Mouse (Mus musculus): ENCODE data around the gene Cbx7.

Cbx7 gene

DNA sequence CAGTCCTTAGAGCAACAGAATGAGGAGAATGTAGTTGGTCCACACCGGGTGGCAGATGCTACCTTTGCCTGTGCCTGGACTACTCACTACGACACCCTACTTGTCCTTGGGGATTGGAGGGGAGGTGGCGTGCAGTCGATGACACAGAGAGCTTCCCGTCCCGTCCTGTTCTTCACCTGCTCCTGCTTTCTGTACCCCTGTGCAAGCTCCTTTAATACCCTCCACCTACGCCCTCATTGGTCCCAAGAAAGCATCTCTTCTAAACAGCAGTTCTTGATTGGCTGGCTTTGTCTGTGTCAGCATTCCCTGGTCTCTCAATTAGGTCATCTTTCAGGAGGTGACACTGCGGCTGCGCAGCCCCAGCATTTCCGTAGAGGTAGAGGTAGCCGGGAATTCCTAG, at the start of gene Cbx7:
TSS of gene Cbx7 (minus strand) at position 180 of the 400 bp plus-strand sequence.
- DNase-seq = no peak

DNA sequence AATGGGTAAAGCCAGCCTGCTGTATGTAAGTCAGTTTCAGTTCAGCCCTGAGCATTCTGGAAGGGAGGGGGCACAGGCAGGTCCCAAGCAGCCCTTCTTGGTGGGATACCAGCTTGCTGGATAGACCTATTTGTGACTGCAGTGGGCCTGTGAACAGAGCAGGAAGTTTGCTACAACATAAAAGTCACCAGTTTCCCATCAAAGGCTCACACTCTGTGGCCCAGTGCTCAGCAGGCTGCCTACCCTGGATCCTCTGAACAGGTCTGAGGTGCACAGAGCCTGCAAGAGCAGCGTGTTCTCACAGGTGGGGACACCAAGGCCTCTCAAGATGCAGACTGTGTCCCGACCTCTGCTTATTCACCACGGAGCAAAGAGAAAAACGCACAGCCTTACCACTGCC, 49.6 kb upstream of the Cbx7 start:
- no peak for DNase-seq

DNA sequence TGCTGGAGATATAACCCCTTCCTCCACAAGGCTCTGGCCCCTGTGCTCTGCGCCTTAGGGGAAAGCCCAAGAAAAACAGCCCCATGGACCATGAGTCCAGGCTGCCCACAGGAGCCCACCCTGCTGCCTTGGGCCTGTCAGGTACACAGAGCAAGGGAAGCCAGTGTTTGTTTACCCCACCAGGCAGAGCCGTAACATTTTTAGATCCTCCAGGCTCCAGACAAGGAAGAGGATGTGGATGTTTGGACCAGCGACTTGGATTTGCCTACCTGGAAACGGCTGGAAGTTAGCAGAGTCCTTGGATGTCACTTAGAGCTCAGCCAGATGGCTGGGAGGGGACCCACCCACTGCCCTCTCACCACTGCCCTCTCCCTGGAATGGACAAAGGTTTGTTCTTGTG, 48.7 kb upstream of the Cbx7 start:
- DNase-seq = no peak

DNA sequence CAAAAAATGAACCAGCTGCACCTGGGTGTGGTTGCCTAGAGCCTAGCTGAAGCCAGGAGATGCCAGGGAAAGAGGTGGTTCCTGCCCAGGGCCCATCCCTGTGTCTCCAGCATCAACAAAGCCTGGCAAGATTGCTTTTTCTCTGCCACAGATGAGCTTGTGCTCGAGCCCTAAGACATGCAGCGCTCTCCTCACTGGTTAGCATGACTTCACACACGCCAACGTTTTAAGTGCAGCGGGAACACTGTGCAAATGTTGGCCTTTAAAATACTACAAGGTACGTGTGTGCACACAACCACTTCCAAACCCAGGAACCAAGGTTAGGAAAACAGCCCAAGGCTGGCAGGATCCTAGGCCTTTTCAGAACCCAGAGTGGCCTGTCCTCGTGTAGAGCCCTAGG, 48.3 kb upstream of the Cbx7 start:
- DNase-seq = peak; percentile 46

DNA sequence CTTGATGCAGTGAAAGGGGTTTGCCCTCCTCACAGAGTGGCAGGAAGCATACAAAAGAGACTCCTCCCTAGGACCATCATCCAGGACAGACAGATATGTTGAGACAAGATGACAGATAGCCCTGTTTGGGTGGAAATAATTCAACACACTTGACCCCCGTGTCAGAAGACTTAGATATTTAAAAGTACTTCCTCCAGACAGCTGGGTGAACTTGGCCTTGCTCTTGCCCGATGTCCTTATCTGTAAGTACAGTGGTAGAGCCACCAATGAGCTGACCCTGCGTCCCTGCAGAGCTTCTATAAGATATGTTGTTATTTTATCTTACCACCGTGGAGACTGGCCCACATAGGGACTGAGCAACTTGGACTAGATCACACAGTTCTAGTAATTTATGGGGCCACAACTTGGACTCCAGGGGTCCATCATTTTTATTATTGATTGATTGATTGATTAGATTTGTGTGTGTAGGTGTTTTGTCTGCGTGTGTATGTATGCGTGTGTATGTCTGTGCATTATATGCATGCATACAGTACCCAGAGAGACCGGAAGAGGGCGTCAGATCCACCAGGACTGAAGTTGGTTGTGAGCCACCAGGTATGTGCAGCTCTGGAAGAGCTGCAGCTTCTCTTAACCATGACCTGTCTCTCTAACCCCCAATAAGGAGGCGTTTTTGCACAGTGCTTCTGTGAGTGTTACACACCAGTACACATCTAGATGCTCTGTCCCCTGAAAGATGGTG, 45.8 kb upstream of the Cbx7 start:
- no peak for DNase-seq

DNA sequence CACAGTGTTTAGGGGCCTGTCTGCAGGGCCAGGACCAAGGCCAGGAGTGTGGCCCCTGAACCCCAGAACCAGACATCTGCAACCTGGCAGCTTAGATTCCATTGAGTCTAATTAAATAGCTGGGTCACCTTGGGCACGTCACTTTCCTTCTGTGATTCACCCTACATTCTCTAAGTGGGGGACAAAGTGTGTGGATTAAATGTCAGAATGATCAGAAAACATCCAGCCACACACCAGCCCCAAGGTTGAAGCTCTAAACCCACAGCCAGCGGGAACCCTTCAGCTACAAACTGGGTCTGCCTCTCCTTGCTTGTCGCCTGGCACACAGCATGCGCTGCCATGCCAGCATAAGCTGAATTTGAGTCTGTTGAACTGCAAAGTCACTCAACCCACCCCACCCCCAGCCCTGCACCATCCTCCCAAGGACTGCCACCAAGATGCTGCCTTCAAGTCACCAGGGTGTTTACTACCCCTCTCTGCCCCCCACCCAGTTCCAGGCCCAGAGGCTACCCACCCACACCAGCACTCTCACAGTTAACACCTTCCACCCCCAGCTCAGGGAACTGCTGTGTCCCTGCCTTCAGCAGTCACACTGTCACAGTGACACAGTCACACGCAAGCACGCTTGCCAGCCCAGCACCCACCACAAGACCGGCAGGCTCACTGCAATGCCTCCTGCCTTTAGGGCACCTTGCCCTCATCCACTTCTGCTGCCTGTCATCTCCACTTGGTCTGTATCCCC, 44.5 kb upstream of the Cbx7 start:
- peak; percentile 65 for DNase-seq

DNA sequence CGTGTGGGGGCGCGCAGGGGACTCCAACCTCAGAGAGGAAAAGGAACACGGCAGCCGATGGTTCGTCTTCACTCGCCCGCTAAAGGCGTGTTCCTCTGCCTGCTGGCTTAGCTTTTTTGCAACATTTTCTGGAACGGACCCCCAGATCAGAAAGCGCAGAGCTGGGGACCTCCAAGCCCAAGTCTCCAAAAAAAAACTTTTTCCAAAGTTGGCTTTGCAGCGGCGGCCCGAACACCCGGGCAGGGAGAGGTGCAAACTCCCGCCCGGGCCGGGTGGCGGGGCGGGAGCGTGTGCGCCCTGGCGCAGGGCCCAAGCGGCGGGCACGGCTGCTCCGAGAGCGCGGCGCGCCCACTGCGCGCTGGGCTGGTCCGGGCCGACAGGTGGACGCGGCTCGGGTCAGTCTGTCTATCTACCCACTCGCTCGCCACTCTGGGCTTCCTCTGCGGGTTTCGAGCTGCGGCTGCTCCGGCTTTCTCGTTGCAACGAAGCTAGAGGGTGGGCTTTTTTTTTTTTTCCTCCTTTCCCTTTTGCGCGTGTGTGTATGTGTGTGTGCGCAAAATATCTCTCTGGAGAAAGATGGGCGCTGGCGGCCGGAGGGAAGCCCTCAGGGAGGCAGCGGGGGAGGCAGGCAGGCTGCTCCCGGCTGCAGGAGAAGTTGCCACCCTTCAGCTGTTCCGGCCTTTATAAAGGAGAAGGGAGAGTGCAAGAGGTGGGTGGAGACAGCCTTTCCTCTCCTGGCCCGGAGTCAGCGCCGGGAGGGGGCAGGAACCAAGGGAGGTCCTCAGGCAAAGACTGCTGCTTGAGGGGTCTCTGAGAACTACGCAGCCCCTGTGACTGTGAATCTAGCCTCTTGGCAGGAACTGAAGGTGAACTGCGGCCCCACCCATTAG, 43.6 kb upstream of the Cbx7 start, which contains the start of gene Pdgfb:
TSS of gene Pdgfb (minus strand) at position 657 of the 890 bp plus-strand sequence.
- peak; percentile 69 for DNase-seq

DNA sequence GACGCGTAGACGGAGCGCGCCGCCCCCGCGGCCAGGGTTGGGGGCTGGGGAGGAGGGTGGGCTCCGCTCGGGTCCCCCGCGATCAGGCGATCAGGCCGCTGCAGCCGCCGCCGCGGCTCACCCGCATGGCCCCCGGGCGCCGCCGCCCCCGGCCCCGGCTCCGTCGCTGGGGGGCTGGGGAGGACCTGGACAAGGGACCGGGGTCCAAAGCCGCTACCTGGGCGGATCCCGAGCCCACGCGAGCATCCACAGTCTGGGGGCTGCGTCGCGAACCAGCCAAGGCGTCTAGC, 43.1 kb upstream of the Cbx7 start:
- peak; percentile 51 for DNase-seq

DNA sequence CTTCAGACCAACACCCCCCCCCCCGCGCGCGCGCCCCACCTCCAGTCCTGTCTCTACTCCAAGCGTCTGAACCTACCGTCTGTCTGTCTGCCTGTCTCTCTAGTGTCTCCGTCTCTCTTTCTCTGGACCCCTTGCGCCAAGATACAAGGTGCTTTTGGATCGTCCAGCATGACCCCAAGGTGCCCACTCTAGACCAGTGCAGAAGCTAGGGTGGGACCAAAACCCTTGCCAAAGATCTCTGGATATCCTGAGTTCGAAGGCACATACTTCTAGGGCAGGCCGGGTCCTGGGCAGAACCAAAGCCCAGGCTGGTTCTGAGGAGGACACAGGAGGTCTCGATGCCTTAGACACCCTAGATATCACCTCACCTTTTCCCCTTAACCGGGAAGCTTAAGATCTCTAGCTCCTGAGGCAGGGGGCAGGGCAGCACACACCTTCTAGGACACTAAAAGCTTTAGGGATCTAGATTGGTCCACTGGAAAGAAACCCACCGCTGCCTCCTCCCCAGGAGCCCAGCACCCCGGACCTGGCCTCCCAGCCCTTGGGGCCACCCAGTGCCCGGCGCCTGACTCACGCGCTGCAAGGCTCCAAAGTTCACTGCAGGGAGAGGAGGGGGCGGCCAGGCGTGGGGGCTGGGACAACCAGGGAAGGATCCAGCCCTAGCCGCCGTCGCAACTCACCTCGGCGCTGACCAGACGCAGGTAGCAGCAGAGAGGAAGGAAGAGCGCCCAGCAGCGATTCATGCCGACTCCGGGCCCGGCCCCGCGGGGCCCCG, 42.5 kb upstream of the Cbx7 start:
- DNase-seq = peak; percentile 42

DNA sequence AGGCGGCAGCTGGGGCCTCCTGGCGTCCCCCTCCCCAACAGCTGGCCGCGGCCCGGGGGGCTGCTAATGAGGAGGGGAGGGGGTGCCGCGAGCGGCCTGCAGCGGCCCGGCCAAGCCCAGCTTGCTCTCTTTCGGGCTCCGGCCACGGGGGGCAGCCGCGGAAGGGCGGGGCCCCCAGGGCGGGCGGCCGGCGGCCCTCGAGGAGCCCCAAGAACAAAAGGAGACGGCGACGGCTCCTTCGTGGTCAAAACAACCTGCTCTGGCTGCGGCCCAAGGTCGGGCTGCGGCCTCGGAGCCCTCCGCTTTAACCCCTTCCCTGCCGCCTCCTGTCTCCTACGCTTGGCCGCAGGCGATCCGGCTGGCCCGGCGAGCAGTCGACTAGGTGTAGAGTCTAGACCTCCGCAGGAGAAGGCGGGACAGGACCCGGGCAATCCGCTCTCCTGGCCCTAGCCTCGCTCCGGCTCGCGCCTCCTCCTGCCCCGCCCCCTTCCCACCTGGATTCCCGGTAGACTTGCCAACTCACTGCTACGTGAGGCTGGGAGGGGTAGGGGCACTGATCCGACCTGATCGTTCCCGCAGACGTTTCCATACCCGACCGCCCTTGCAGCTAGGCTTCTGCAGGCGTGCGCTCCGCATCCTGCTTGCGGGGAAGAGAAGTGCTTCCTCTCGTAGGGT, 41.7 kb upstream of the Cbx7 start:
- peak; percentile 79 for DNase-seq

DNA sequence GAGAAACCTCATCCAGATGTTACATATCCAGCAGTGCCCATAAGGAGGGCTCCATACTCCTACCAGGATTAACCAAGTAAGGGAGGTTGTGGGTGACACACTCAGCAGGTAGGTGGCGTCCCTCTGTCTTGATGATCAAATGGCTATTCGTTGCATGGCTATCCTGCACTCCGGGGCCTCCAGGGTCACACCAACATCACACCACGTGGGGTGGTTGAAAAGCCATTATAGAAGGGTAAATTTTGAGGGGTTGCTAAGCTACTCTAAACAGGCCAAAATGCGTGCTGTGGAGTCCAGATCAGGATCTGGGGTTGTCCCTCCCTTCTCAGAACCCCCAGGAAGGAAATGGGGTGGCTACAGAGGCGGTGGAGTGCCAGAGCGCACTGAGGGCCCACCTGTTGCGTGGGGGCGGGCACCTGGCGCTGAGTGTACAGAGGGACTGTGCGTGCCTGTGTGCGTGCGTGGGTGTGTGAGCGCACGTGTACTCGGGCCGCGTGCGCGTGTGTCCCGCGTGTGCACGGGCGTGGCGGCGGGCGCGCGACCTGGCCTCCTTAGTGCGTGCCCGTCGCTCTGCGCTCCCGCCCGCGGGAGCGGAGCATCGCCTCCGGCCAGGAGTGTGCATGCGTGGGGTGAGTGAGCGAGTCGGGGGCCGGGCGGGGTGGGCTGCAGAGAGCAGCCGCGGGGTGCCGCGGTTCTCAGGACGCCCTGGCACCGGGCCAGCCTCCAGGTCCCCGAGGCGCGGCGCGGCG, 41.0 kb upstream of the Cbx7 start:
- DNase-seq = peak; percentile 87

DNA sequence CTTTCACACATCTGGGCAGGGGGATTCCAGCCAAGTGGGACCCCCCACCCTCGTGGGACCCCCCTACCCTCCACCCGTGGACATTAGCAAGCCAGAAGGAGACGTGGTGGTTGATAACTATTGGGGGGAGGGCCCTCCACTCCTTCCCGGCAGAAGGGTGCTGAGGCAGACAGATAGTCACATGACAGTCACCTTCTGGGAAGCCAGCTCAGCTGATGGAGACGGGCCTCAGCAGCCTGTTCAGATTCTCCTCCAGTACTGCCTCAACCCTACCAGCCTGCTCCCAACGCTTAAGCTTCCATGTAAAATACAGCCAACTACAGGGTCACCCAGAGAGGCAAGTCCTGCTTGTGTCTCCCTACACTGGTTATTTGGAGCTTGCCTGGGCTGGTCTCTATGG, 40.3 kb upstream of the Cbx7 start:
- DNase-seq = peak; percentile 36

DNA sequence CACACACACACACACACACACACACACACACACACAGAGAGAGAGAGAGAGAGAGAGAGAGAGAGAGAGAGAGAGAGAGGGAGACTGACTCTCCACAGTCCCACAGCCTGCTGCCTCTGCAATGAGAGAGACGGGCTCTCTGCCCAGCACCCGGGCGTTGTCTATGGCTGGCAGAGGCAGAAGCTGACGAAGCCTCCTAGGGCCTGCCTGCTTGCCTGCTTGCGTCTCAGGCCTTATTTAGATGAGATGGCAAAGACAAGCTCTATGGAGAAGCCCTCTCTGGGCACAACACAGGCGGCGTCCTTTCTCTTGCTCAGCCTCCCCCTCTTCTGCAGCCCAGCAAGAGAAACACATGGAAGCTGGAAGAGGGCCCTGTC, 39.3 kb upstream of the Cbx7 start:
- peak; percentile 84 for DNase-seq

DNA sequence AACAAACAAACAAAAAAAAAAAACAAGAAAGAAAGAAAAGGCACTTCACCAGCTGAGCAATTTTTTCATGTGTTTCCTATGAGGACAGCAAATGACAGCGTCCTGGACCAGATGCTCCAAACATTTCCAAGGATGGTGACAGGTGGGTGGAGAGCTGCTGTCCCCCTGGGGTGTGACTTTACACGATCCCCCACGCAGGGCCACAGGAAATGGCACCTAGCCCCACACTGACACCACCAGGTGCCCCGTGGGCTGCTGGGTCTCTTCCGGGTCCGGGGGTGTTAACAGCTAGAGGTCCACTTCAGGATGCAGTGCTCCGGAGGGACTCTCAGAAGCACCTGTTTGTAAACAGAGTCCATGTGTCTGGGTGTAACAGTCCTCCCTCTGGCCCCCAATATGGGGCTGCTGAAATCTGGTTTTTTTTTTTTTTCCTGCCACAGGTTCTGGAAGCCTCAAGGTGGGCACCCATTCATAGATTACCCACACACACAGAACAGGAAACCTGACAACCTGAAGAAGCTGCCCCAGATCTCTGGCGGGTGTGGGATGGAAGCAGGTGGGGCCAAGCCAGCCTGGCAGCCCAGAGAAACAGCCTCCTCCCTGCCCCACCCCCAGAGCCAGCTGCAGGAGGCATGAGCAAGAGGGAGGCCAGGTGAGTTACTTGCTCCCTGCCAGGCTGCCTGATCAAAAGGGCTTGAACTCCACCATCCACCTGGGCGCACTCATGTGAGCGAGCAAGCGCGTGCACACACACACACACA, 38.7 kb upstream of the Cbx7 start:
- DNase-seq = peak; percentile 72

DNA sequence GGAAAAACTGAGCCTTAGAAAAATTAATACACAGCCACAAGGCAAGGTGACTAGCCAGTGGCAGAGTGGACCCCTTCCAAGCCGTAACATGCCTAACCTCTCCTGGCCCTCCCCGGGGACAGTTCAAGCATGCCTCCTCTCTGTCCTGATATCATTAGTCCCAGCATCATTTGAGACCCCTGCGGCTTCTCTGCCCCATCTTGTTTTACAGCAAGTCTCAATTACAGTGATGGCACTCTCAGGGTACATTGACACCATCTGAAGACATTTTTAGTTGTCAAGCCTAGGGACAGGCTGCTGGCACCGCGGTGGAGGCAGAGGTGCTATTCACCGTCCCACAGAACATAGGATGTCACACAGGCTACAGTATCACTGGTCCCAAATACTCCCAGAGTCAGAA, 37.5 kb upstream of the Cbx7 start:
- no peak for DNase-seq

DNA sequence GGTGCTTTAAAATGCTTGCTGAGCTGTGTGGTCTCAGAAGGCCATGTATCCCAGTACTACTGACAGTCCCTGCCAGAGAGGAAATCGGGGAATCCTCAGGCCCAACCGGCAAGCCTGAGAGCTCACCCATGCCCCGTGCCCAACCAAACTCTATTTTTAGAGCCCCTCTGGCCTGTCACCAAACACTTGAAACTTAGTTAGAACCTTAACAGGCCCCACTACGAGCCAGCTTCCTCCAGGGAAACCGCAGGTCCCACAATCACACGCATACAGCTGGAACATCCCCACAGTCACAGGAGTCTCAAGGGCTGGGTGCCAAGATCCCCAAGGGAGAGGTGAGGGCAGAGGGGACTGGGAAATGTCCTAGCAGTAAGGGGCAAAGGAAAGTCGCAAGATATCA, 35.2 kb upstream of the Cbx7 start:
- DNase-seq = no peak

DNA sequence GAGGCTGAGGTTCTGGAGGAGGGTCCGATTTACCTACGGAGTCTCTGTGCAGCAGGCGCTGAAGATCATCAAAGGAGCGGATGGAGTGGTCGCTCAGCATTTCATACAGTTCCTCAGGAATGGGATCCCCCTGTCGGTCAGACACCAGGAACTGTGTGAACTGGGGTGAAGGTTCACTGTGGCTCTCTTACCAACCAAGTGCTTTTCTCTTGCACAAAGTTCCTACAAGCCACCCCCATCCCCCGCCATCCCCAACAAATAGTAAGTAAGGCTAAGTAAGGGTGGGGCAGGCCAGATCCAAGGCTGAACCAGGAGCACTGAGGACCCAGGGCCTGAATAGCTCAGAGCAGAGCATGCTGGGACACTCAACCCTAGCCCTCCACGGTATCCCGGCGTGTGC, 34.5 kb upstream of the Cbx7 start:
- DNase-seq = no peak

DNA sequence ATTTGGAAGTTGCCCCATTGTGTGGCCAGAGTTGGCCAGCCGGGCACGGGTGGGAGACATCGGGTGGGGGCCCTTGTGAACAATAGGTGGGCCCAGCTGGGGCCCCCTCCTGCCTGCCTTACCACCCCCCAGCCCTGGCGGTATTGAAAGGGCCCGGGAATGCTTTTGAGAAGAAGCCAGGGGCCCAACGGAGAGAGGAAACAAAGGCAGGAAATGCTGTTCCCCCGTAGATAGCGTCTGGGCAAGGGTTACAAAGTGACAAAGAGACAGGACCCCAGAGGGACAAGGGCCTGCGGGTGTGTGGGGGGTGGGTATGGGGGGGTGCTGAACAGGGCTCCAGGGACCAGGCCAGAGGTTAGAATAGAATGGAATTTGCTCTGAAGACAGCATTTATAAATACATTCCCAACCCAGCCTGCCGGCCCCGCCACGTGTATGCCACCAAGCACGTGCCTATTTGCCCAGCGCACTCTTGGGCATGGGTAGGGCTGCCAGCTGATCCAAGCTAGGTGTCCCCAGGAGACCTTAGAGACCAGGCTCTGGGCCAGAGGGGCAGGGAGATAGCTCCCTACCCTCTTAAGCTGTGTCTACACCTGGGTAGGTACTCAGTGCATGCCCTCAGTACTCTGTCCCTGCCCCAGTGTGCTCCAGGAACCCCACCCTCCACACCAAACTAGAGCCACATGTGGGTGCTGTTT, 33.9 kb upstream of the Cbx7 start:
- no peak for DNase-seq

DNA sequence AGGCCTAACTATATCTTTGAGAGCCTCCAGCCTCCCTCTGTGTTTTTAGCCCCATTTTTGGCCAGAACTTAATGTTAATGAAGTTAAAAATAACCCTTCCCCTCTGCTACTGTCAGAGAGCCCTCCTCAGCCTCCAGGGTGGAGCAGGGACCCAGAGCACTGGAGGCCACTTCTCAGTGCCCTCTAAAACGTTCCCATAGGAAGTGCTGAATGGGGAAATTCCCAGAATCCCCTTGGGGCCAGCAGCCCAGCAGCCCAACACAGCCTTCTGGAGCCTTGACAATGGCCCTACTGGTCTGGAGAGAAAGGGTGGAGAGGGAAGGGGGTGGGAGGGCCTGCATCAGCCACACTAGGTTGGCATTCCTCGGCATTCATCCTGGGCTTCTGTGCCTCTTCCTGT, 32.7 kb upstream of the Cbx7 start:
- no peak for DNase-seq

DNA sequence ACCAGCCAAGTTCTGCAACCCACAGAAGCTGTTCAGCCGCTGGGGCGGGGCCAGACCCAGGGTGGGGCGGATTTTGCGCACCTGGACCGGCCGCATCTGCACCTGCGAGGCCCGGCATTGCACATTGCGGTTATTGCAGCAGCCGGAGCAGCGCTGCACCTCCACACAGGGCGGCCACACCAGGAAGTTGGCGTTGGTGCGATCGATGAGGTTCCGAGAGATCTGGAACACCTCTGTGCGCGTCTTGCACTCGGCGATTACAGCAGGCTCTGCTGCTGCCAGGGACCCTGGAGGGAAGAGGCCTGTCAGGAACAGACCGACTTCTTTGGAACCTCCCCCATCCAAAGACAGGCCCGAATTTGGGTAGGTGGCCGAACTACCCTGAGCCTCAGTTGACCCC, 30.7 kb upstream of the Cbx7 start:
- no peak for DNase-seq

Measured in right cerebral cortex, postnatal 25 days (tissue).